Mouse (Mus musculus): ENCODE data around the gene Lpxn. TPM values are rescaled to one million over a fixed set of nuclear protein-coding genes. Genes with fewer than 3 reads are reported as not detected.
A peak's percentile ranks its signal among the peaks of the same experiment; 100 is the strongest.

Gene Lpxn
- total RNA-seq, 1 experiment from 2014 or later: 54.9 TPM

DNA sequence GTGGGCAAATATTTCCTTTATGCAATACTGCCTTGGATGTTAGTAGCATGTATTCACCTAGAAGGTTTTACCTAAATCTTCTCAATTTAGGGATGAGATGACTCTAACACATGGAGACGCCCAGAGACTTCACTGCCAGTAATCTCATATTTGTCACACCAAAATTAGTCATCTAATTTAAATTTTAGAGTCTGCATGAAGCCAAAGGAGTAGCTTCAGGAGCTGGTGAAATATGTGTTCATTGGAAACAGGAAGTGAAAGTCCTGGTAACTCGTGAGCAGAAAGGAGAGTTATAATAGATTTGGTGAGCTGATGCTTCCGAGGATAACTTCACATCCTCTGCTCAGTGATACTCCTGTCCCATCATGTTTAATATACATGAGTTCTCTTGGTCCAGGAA is 5.1 kb downstream of the Lpxn start:
- ATAC-seq (ENCODE audit: extremely low read depth, insufficient number of reproducible peaks, low FRiP score, poor library complexity, severe bottlenecking): no peak; the same call in 1 of the 2 replicates

DNA sequence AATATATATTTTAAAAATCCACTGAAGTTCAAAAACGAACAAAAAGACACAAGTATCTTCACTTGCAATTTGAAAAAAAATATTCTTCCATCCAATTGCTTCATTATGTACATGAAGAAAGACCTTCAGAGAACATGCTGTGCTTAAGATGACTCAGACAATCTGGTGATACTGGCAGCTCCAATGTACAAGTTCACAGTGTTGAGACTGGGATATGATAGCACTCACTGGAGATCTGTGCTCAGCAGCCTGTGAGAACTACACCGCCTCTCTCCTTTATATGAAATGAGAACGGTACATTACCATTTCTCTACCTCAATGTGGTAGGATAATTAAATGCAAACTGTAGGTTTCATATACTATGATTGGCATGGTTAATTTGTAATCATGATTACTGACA is 6.8 kb downstream of the Lpxn start:
- no peak for ATAC-seq (ENCODE audit: extremely low read depth, insufficient number of reproducible peaks, low FRiP score, poor library complexity, severe bottlenecking)

DNA sequence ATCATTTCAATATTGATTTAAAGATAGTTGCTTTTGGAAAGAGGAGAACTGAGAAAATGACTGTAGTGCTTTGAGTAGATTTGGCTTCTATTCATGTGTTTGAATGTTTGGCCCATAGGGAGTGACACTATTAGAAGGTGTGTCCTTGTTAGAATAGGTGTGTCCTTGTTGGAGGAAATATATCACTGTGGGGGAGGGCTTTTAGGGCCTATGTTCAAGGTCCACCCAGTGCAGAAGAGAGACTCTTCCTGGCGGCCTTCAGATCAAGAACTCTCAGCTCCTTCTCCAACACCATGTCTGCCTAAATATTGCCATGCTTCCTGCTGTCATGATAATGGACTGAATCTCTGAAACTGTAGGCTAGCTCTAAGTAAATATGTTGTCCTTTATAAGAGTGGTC is 8.2 kb downstream of the Lpxn start:
- no peak for ATAC-seq (ENCODE audit: extremely low read depth, insufficient number of reproducible peaks, low FRiP score, poor library complexity, severe bottlenecking)

DNA sequence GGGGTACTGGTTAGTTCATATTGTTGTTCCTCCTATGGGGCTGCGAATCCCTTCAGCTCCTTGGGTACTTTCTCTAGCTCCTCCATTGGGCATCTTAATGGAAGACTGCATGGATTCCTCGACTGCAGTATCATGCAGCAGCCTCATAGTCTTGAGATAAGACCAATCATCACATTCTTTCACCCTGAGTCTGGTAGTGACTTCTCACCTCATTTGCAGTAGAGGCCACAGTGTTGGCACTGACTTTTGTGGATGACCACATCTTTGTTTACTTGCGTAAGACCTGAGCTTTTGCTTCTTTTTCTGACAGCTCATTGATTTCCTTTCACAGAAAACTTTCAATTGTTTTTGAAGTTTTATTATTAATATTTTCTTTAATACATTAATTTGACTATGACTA is 9.7 kb downstream of the Lpxn start:
- ATAC-seq (ENCODE audit: extremely low read depth, insufficient number of reproducible peaks, low FRiP score, poor library complexity, severe bottlenecking): no peak

DNA sequence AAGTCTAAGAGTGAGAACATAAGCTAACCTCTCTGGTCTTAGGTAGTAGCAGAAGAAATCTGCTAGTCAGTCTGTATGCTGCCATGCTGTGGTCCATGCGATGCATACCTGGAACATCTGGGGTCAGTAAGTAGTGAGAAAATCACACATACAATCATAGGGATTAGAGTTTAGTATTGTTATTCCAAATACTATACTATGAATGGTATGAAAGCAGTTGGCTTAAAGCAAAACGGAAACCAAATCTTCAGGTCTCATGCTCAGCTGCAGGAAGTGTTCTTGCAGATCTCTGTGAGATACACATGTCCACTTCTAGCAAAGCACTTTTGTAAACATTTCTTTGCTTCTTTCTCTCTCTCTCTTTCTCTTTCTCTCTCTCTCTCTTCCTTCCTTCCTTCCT is 10.2 kb downstream of the Lpxn start:
- ATAC-seq (ENCODE audit: extremely low read depth, insufficient number of reproducible peaks, low FRiP score, poor library complexity, severe bottlenecking): no peak

DNA sequence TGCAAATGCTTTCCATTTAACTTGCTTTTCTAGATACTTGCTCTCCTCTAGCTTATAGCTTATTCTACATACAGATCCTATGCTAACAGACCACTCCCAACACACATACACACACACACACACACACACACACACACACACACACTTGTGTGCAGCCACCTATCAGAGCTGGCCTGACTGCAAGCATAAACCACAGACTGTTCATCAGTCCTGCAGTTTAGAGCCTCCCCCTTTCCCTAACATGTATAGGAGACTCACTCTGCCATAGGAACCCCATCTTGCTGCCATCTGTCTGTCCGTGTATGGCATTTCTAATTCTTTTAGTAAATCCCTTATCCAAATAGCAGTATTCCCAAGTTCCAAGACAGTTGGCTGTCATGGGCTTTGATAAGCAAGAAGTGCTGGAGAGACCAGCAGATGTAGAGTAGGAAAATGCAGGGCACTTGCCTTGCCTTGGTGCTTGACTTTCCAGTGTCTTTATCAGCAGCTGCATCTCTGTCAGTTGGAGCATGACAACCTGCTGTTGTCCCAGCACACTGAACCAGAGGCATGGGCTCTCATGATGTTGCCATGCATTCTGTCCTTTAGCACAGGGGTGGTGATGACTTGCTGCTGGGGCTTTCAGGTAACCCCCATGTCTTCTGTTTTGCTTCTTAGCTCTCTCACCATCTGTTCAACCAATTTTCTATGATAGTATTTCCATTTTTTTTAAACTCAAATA is 16.8 kb downstream of the Lpxn start:
- ATAC-seq (ENCODE audit: extremely low read depth, insufficient number of reproducible peaks, low FRiP score, poor library complexity, severe bottlenecking): no peak

DNA sequence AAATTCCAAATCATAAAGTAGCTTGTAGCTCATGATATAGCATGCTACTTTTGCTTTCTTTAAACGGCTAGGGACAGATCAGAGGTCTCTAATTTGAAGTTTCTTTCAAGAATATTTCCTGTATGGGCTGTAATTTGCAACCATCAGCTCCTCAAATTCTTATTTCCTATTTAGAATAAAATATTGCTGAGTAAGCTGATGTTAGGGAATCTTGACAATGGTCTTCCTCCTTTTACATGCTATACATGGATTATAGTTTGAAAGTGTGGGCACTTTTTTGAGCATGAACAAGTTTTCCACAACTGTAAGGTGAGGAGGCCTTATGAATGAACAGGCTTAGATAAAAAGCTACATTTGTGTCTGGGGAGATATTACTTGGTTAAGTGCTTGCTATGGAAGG is 17.9 kb downstream of the Lpxn start:
- ATAC-seq (ENCODE audit: extremely low read depth, insufficient number of reproducible peaks, low FRiP score, poor library complexity, severe bottlenecking): no peak

- ATAC-seq (ENCODE audit: extremely low read depth, insufficient number of reproducible peaks, low FRiP score, poor library complexity, severe bottlenecking): 0 out of 2 replicates have a peak, but pooled peaks have one; percentile 30
These were observed 22.5 kb downstream of the Lpxn start for GRCm38 (mm10) chr19:12818507-12818906.

- peak; percentile 75 for ATAC-seq (ENCODE audit: extremely low read depth, insufficient number of reproducible peaks, low FRiP score, poor library complexity, severe bottlenecking)
These were observed 24.4 kb downstream of the Lpxn start for GRCm38 (mm10) chr19:12820383-12820782.

- no peak for ATAC-seq (ENCODE audit: extremely low read depth, insufficient number of reproducible peaks, low FRiP score, poor library complexity, severe bottlenecking)
These were observed 28.6 kb downstream of the Lpxn start for GRCm38 (mm10) chr19:12824549-12824948.

DNA sequence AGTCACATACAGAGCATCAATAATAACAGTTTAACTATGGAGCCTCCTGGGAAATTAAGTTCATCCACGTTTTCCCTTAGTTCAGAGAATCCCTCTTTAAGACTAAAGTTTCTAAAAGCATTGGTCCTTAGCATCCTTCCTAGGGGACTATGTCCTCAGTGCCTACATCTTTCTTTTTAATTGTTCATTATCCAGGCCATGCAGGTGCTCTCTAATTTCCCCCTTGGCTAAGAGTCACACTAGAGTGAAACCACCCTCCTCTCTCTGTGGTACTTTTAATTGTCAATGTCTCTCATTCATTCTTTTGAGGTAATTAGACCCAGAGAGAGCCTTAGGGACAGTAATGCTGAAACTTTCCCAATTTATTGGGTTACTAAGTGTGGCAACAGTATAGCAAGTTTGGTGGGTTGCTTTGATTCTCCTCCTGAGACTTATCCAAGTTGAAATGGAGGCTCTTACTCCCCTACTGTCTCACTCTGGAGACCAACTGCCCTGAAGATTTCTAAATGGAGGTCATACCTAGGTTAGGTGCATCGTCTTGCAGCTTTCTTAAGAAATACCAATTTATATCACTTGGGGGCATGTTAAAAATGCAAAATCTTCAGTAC is 34.9 kb downstream of the Lpxn start:
- no peak for ATAC-seq (ENCODE audit: extremely low read depth, insufficient number of reproducible peaks, low FRiP score, poor library complexity, severe bottlenecking)

DNA sequence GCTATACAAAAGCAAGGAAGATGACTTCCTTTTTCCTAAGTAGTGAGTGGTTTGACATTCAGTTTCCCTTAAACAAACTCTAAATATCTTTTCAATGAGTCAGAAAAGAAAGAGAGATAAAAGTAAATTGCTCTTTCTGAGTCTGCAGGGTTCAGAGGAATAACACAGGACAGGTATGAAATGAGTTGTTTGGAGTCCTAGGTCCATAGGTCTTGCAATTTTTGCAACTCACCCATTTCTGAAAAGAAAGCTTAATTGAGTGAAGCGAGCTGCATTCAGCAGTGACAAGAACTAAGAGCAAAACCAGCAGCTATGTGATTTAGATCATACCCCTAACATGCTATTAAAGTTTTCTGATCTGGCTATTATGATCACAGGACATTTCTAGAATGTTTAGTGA is 35.6 kb downstream of the Lpxn start:
- no peak for ATAC-seq (ENCODE audit: extremely low read depth, insufficient number of reproducible peaks, low FRiP score, poor library complexity, severe bottlenecking)

DNA sequence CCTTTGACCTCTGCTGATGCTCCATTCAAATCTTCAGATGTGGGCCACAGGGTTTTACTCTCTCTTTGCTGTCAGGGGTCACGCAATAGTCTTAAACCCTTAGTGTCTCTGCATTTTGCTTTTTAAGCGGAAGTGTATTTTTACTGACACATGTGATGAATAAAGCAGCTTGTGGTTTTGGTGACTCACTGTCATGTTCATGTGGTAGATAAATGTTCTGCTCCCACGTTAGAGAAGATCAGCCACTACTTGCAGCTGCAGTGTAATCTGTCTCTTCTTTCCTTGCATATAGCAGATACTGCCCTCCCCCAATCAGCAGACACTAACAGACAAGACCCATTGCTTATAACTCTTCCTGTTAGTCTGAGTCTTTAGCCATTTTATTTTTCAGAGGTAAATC is 37.6 kb downstream of the Lpxn start:
- ATAC-seq (ENCODE audit: extremely low read depth, insufficient number of reproducible peaks, low FRiP score, poor library complexity, severe bottlenecking): 0 out of 2 replicates have a peak, but pooled peaks have one; percentile 19

- no peak for ATAC-seq (ENCODE audit: extremely low read depth, insufficient number of reproducible peaks, low FRiP score, poor library complexity, severe bottlenecking)
These were observed 42.5 kb downstream of the Lpxn start for GRCm38 (mm10) chr19:12838507-12838906.

DNA sequence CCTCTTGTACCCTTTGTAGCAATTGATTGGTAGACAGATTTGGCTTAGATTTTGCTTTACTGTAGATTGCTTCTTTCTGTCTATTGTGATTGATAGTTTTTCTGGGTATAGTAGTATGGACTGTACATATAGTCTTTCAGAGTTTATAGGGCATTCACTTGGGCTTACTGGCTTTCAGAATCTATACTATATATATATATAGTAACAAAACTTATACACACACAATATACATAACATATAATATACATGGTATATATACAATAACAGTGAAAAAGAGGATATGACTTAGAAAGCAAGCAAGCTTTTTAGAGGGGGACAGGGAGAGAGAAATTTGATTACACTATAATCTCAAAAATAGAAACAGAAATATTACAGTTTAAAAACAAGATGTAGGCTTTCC is 50.4 kb downstream of the Lpxn start, which contains the start of gene Gm5244:
Gene Gm5244, plus strand, starts transcription at position 301 of the 400 bp plus-strand sequence.
- ATAC-seq (ENCODE audit: extremely low read depth, insufficient number of reproducible peaks, low FRiP score, poor library complexity, severe bottlenecking): no peak

- no peak for ATAC-seq (ENCODE audit: extremely low read depth, insufficient number of reproducible peaks, low FRiP score, poor library complexity, severe bottlenecking)
These were observed 61.0 kb downstream of the Lpxn start, which contains the start of gene Olfr1444 for GRCm38 (mm10) chr19:12856983-12857382. Gene Olfr1444 (plus strand): TSS chr19:12857283.

Other genes starting within 250 kb of the Lpxn start
- not detected in 2 replicates for gene Gm4952, start 196.2 kb upstream of the Lpxn start, total RNA-seq (2017)
- not detected in 2 replicates for gene Glyat, start 162.9 kb upstream of the Lpxn start, total RNA-seq (2017)
- gene Olfr1442, start 125.8 kb upstream of the Lpxn start, total RNA-seq (2017): not detected in 2 replicates
- gene Olfr1443, start 118.1 kb upstream of the Lpxn start, total RNA-seq (2017): not detected in 2 replicates
- gene Keg1, start 100.4 kb upstream of the Lpxn start, total RNA-seq (2017): not detected in 2 replicates
- gene Cntf, start 30.6 kb upstream of the Lpxn start, total RNA-seq (2017): 1.4 and 2.2 TPM in 2 replicates
- 74.2 and 77.0 TPM in 2 replicates for gene Zfp91, start 67 bp upstream of the Lpxn start, total RNA-seq (2017)
- gene Gm5244, start 50.5 kb downstream of the Lpxn start, total RNA-seq (2017): 1.5 and 1.9 TPM in 2 replicates
- gene Olfr1444, start 61.1 kb downstream of the Lpxn start, total RNA-seq (2017): 0.61 TPM in 1 of 2 replicates, not detected in the other
- gene Olfr1445, start 87.7 kb downstream of the Lpxn start, total RNA-seq (2017): not detected in 2 replicates
- gene Olfr1446, start 97.3 kb downstream of the Lpxn start, total RNA-seq (2017): not detected in 2 replicates
- gene Olfr1447, start 107.5 kb downstream of the Lpxn start, total RNA-seq (2017): not detected in 2 replicates
- not detected in 2 replicates for gene Olfr1448, start 128.2 kb downstream of the Lpxn start, total RNA-seq (2017)
- gene Olfr1449, start 134.6 kb downstream of the Lpxn start, total RNA-seq (2017): 0.81 TPM in 1 of 2 replicates, not detected in the other
- gene Olfr1450, start 154.1 kb downstream of the Lpxn start, total RNA-seq (2017): 0.49 TPM in 1 of 2 replicates, not detected in the other
- gene Olfr1451, start 198.8 kb downstream of the Lpxn start, total RNA-seq (2017): not detected in 2 replicates
- gene Olfr1453, start 232.1 kb downstream of the Lpxn start, total RNA-seq (2017): not detected in 2 replicates

All from neutrophil, adult 5-6 weeks (primary cell).